Mouse (Mus musculus) cerebellum, adult (tissue): Measurements from ENCODE around the gene Plcxd1.
"Not testable (repeated sequence)": the region's sequence is repeated elsewhere in the genome, so short reads cannot be mapped to it uniquely, and the experiment has no call there.

ENCODE experiments used
- ATAC-seq: cut with Nextera tagmentation; 2 replicates; pipeline ENCODE4 v1.9.2; 2017; ENCODE audit warnings: mild to moderate bottlenecking, moderate library complexity, mixed read lengths; ENCODE audit not compliant: insufficient number of reproducible peaks, low FRiP score, low TSS enrichment

The Plcxd1 gene

GRCm38 (mm10) chr5:110099656-110100580, at the start of gene Plcxd1:
Gene Plcxd1, plus strand, starts transcription at chr5:110099969.
- ATAC-seq = no peak

GRCm38 (mm10) chr5:110057637-110058408, 41.9 kb upstream of the Plcxd1 start:
- peak; percentile 98 for ATAC-seq

GRCm38 (mm10) chr5:110072413-110072812, 27.4 kb upstream of the Plcxd1 start, which contains the start of gene Gm17655:
Gene Gm17655, minus strand, starts transcription at chr5:110072513.
- ATAC-seq = not testable (repeated sequence)

GRCm38 (mm10) chr5:110082961-110083360, 16.8 kb upstream of the Plcxd1 start:
- no peak for ATAC-seq

GRCm38 (mm10) chr5:110086161-110086866, 13.5 kb upstream of the Plcxd1 start:
- no peak for ATAC-seq

GRCm38 (mm10) chr5:110091546-110091945, 8.2 kb upstream of the Plcxd1 start:
- ATAC-seq = no peak

GRCm38 (mm10) chr5:110094030-110094846, 5.5 kb upstream of the Plcxd1 start, which contains the start of gene Gm35315:
Gene Gm35315, minus strand, starts transcription at chr5:110094420.
- ATAC-seq = peak; percentile 99

- no peak for ATAC-seq
These were observed 4.9 kb upstream of the Plcxd1 start for GRCm38 (mm10) chr5:110094847-110095213.

- ATAC-seq = no peak
These were observed 735 bp upstream of the Plcxd1 start for GRCm38 (mm10) chr5:110098991-110099477.

GRCm38 (mm10) chr5:110100921-110101631, 1.3 kb downstream of the Plcxd1 start:
- ATAC-seq = no peak

GRCm38 (mm10) chr5:110101716-110102347, 2.1 kb downstream of the Plcxd1 start:
- ATAC-seq = no peak; the same call in 1 of the 2 replicates

GRCm38 (mm10) chr5:110102429-110102828, 2.7 kb downstream of the Plcxd1 start:
- ATAC-seq = no peak

GRCm38 (mm10) chr5:110102853-110103625, 3.3 kb downstream of the Plcxd1 start:
- no peak for ATAC-seq

GRCm38 (mm10) chr5:110103901-110104615, 4.3 kb downstream of the Plcxd1 start:
- no peak for ATAC-seq

- no peak for ATAC-seq
These were observed 5.0 kb downstream of the Plcxd1 start for GRCm38 (mm10) chr5:110104616-110105380.

GRCm38 (mm10) chr5:110106140-110106871, 6.5 kb downstream of the Plcxd1 start:
- ATAC-seq = no peak
